Mouse (Mus musculus) megakaryocyte, embryonic 14.5 days (primary cell): ENCODE data around the gene Sdsl.

Experiments
- FLI1 ChIP-seq: IDR thresholded peaks from 2 replicates; pipeline ENCODE4 v1.6.1; 2012; ENCODE audit warnings: low read length, inconsistent platforms, mixed read lengths
- GATA1 ChIP-seq: IDR thresholded peaks from 3 replicates; pipeline ENCODE4 v1.6.1; 2012; ENCODE audit warnings: mixed read lengths, low read length, inconsistent platforms, borderline replicate concordance

DNA sequence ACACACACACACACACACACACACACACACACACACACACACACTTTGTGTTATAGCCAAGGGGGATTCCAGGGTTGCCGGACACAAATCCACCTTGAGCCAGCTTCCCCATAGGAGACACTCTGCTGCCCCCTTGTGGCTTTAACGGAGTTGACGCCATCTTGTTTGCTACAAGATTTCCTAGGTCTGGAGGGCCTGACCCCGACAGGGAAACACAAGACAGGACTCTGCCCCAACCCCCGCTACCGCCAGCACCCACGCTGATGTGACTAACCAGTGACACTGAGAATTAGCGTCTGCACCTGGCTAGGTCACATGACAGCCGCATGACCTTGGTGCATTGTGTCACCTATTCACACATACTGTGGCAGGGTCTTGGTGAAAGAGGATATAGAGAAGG lies 15.0 kb downstream of the Sdsl start:
- TF ChIP-seq GATA1 (no peak), FLI1 (no peak)
